Mouse (Mus musculus) naive thymus-derived CD4-positive, alpha-beta T cell, adult 2 months (primary cell): Measurements from ENCODE around the gene Prkca.

Experiments used
- DNase-seq: peaks from one replicate; pipeline ENCODE4 v3.0.0-alpha.2; 2011; ENCODE audit warnings: low read depth

The Prkca gene

GRCm38 (mm10) chr11:108063096-108063495, 280.6 kb downstream of the Prkca start:
- DNase-seq, result no peak

GRCm38 (mm10) chr11:108061571-108062479, 281.9 kb downstream of the Prkca start:
- DNase-seq, result no peak

- no peak for DNase-seq
These were observed 286.6 kb downstream of the Prkca start for GRCm38 (mm10) chr11:108057138-108057537.

GRCm38 (mm10) chr11:108054647-108055046, 289.1 kb downstream of the Prkca start:
- DNase-seq, result no peak

GRCm38 (mm10) chr11:108053746-108054145, 290.0 kb downstream of the Prkca start:
- no peak for DNase-seq

GRCm38 (mm10) chr11:108041669-108042068, 302.1 kb downstream of the Prkca start:
- DNase-seq, result no peak

GRCm38 (mm10) chr11:108040823-108041222, 302.9 kb downstream of the Prkca start:
- DNase-seq, result no peak

- no peak for DNase-seq
These were observed 304.0 kb downstream of the Prkca start for GRCm38 (mm10) chr11:108039761-108040160.

- no peak for DNase-seq
These were observed 304.7 kb downstream of the Prkca start for GRCm38 (mm10) chr11:108038989-108039388.

GRCm38 (mm10) chr11:108036339-108036738, 307.4 kb downstream of the Prkca start:
- DNase-seq, result no peak

GRCm38 (mm10) chr11:108035761-108036160, 308.0 kb downstream of the Prkca start:
- DNase-seq, result no peak

- no peak for DNase-seq
These were observed 309.4 kb downstream of the Prkca start for GRCm38 (mm10) chr11:108034376-108034775.

GRCm38 (mm10) chr11:108032568-108032967, 311.2 kb downstream of the Prkca start:
- no peak for DNase-seq

- peak; percentile 20 for DNase-seq
These were observed 312.6 kb downstream of the Prkca start for GRCm38 (mm10) chr11:108030956-108031604.

GRCm38 (mm10) chr11:108029321-108029720, 314.4 kb downstream of the Prkca start:
- DNase-seq, result no peak

- DNase-seq, result no peak
These were observed 315.3 kb downstream of the Prkca start for GRCm38 (mm10) chr11:108028398-108028797.

GRCm38 (mm10) chr11:108025726-108026425, 317.9 kb downstream of the Prkca start:
- DNase-seq, result no peak

- no peak for DNase-seq
These were observed 320.5 kb downstream of the Prkca start for GRCm38 (mm10) chr11:108023188-108023587.

GRCm38 (mm10) chr11:108020889-108021288, 322.8 kb downstream of the Prkca start:
- no peak for DNase-seq

- DNase-seq, result no peak
These were observed 328.4 kb downstream of the Prkca start for GRCm38 (mm10) chr11:108015284-108015683.

GRCm38 (mm10) chr11:108013390-108013789, 330.3 kb downstream of the Prkca start:
- no peak for DNase-seq

GRCm38 (mm10) chr11:108010465-108010864, 333.3 kb downstream of the Prkca start:
- DNase-seq, result peak; percentile 49

GRCm38 (mm10) chr11:107998891-107999290, 344.8 kb downstream of the Prkca start:
- no peak for DNase-seq
